Mouse (Mus musculus): ENCODE results near the gene Tac1.

GRCm38 (mm10) chr6:7564537-7564936, 9.9 kb downstream of the Tac1 start:
- TF ChIP-seq CTCF (IDR thresholded peaks at IDR 0.05; ENCODE audit: low read depth) (no peak), EP300 (IDR thresholded peaks at IDR 0.05; ENCODE audit: low read depth) (no peak)

Data from liver, postnatal 0 days (tissue).